ENCODE assay signal across 9 mouse cellular contexts in genomic region chr15:97766594-97767279, GRCm38 (mm10). TPM values are rescaled to one million over a fixed set of nuclear protein-coding genes. Genes with fewer than 3 reads are reported as not detected.
DNase-seq lines count a peak whose midpoint lies in the region; ATAC-seq and TF ChIP-seq lines count a peak whose summit lies in the region.
"Had no signal": no experiment of that assay in that cellular context is flagged by ENCODE, and none has a peak within 500 bp of the region (broad histone marks: within the 10 kb centered on the region; RNA-seq: fewer than 3 reads in every experiment).

No protein-coding gene starts in this region.

- peak; percentile 11; the same call in 1 of the 2 replicates for ATAC-seq in hindbrain, postnatal 0 days
- no peak for ATAC-seq in liver, embryonic 14.5 days (ENCODE audit: insufficient read depth)
- ATAC-seq in erythroid progenitor cell, adult 5-6 weeks (replicated peaks; ENCODE audit: low FRiP score, poor library complexity, severe bottlenecking), result no peak

- H3K27me3 ChIP-seq in heart, adult 2 months (ENCODE audit: control insufficient read depth, insufficient read depth, low read length), result no peaks in the 10 kb centered on the region
- H3K27me3 ChIP-seq in hindbrain, postnatal 0 days (ENCODE audit: insufficient read depth, low read length), result no peaks in the 10 kb centered on the region
- peaks cover 37% of the 10 kb centered on the region for H3K27me3 ChIP-seq in liver, embryonic 14.5 days (ENCODE audit: control insufficient read depth, insufficient read depth, low read length)

- intact Hi-C loops in heart, adult 2 months (cut with DNase I), result no loop called here
- intact Hi-C loops in heart, postnatal 25 days (cut with DNase I), result loop anchor here (2.0 kb wide), 1 partner anchor 48 kb away; no protein-coding TSS in a partner anchor

- peak; percentile 58; the same call in 1 of the 2 replicates for TF ChIP-seq POLR2A in heart, adult 2 months (IDR thresholded peaks at IDR 0.05; ENCODE audit: insufficient read depth, low read depth, low read length)

- TF ChIP-seq CTCF in heart, adult 2 months (IDR thresholded peaks at IDR 0.05), result no peak
- TF ChIP-seq CTCF in hindbrain, postnatal 0 days (IDR thresholded peaks at IDR 0.05; ENCODE audit: low read depth), result no peak
- no peak for TF ChIP-seq CTCF in liver, embryonic 14.5 days (IDR thresholded peaks at IDR 0.05; ENCODE audit: low read depth)

- H3K4me3 ChIP-seq in heart, adult 2 months, result peak overlapping the region; percentile 72
- H3K4me3 ChIP-seq in brown adipose tissue, adult 24 weeks (ENCODE audit: insufficient read depth, low read depth, low read length), result peak overlapping the region; percentile 93
- peak overlapping the region; percentile 51 for H3K4me3 ChIP-seq in hindbrain, postnatal 0 days (ENCODE audit: low read length)
- peak overlapping the region; percentile 28 to 30; a peak in 3 of 4 replicates for H3K4me3 ChIP-seq in liver, embryonic 14.5 days (ENCODE audit: insufficient read depth in 1 of 2, low read depth in 2 of 2, low read length in 2 of 2)

- peak overlapping the region; percentile 97 for H3K27ac ChIP-seq in heart, adult 2 months
- H3K27ac ChIP-seq in brown adipose tissue, adult 24 weeks (replicated peaks; ENCODE audit: low read depth, low read length), result peak overlapping the region; percentile 100
- peak overlapping the region; percentile 78 for H3K27ac ChIP-seq in hindbrain, postnatal 0 days
- H3K27ac ChIP-seq in liver, embryonic 14.5 days, result no peak overlapping the region

- no peaks in the 10 kb centered on the region for H3K9me3 ChIP-seq in hindbrain, postnatal 0 days (ENCODE audit: low read length)
- no peaks in the 10 kb centered on the region for H3K9me3 ChIP-seq in liver, embryonic 14.5 days (ENCODE audit: control insufficient read depth, low read length)
- H3K9me3 ChIP-seq: G1E had no signal

- no peaks in the 10 kb centered on the region for H3K36me3 ChIP-seq in heart, adult 2 months (ENCODE audit: control insufficient read depth, insufficient read depth, low read length)
- no peaks in the 10 kb centered on the region for H3K36me3 ChIP-seq in hindbrain, postnatal 0 days (ENCODE audit: insufficient read depth, low read length)
- no peaks in the 10 kb centered on the region for H3K36me3 ChIP-seq in liver, embryonic 14.5 days (replicated peaks; ENCODE audit: control insufficient read depth, insufficient read depth, low read depth)
- H3K36me3 ChIP-seq: G1E had no signal

- 17% methylated on average over 23 of the region's 23 CpGs for WGBS in heart, adult 2 months
- WGBS in hindbrain, postnatal 0 days, result 3% methylated on average over 23 of the region's 23 CpGs
- WGBS in liver, embryonic 14.5 days (ENCODE audit: insufficient replicate concordance), result 10% methylated on average over 23 of the region's 23 CpGs

- peak overlapping the region; percentile 87 for H3K9ac ChIP-seq in heart, adult 2 months (ENCODE audit: low read depth, low read length)
- peak overlapping the region; percentile 63 for H3K9ac ChIP-seq in hindbrain, postnatal 0 days (replicated peaks; ENCODE audit: low read length)
- H3K9ac ChIP-seq in liver, embryonic 14.5 days (replicated peaks), result no peak overlapping the region

- 0 out of 2 replicates have a peak, but pooled peaks cover 2% of the 10 kb centered on the region for H3K79me2 ChIP-seq in heart, adult 2 months (replicated peaks; ENCODE audit: control insufficient read depth, insufficient read depth, low read length)

- DNase-seq in heart, adult 2 months, result peak; percentile 67 to 70
- no peak for DNase-seq in heart, postnatal 25 days (ENCODE audit: low spot score)
- DNase-seq in hindbrain, postnatal 0 days (ENCODE audit: low spot score), result no peak
- DNase-seq in liver, embryonic 14.5 days (ENCODE audit: low read depth in 3 of 3, low spot score in 3 of 3), result no peak
- DNase-seq in right cerebral cortex, adult 2 months (ENCODE audit: low spot score in 2 of 2), result no peak
- no peak for DNase-seq in layer of hippocampus, postnatal 25 days (ENCODE audit: extremely low spot score in 1 of 2, low spot score in 1 of 2)

- peak overlapping the region; percentile 95 for H3K4me2 ChIP-seq in hindbrain, postnatal 0 days (ENCODE audit: low read depth, low read length)
- H3K4me2 ChIP-seq in liver, embryonic 14.5 days (ENCODE audit: low read depth), result peak overlapping the region; percentile 66; the same call in 1 of the 2 replicates

- no peak for TF ChIP-seq EP300 in heart, adult 2 months (IDR thresholded peaks at IDR 0.05; ENCODE audit: insufficient read depth, low read depth, low read length)
- no peak for TF ChIP-seq EP300 in liver, embryonic 14.5 days (IDR thresholded peaks at IDR 0.05; ENCODE audit: low read depth)

- peaks cover 10% of the 10 kb centered on the region for H3K4me1 ChIP-seq in heart, adult 2 months (ENCODE audit: control insufficient read depth, insufficient read depth, low read length)
- peaks cover 6% of the 10 kb centered on the region; the same call in 1 of the 2 replicates for H3K4me1 ChIP-seq in brown adipose tissue, adult 24 weeks (ENCODE audit: control insufficient read depth, insufficient read depth, insufficient read length, low read length)
- H3K4me1 ChIP-seq in hindbrain, postnatal 0 days (ENCODE audit: insufficient read depth, low read length), result peaks cover 30% of the 10 kb centered on the region
- H3K4me1 ChIP-seq in liver, embryonic 14.5 days (replicated peaks; ENCODE audit: control insufficient read depth in 2 of 2, insufficient read depth in 2 of 2, low read length in 1 of 2), result no peaks in the 10 kb centered on the region

RNA-seq across cellular contexts. Expression of gene Rapgef3, which starts 1.0 kb away (rescaled TPM):
- total RNA-seq in heart, adult 2 months (2021), result 10 to 100 TPM; 21.5 to 27.9 TPM
- polyA plus RNA-seq in heart, adult 2 months (2012; rRNA removed), result 44.4 and 57.0 TPM in 2 replicates
- total RNA-seq in heart, postnatal 25 days (2021), result 10 to 100 TPM; 20.7 to 26.5 TPM
- polyA plus RNA-seq in brown adipose tissue, adult 24 weeks (2012; ENCODE audit: insufficient read depth, insufficient read length, missing spikeins), result 6.1 and 6.6 TPM in 2 replicates
- 26.4 and 41.9 TPM in 2 replicates for total RNA-seq in hindbrain, postnatal 0 days (2014; rRNA removed)
- 10.3 and 12.2 TPM in 2 replicates for polyA plus RNA-seq in hindbrain, postnatal 0 days (2015; fragmentation: Nextera tagmentation; extraction: Ambion mirVana)
- 2.2 and 2.3 TPM in 2 replicates for polyA plus RNA-seq in liver, embryonic 14.5 days (2012; rRNA removed)
- 0.84 and 0.95 TPM in 2 replicates for polyA plus RNA-seq in liver, embryonic 14.5 days (2014; fragmentation: Nextera tagmentation; extraction: Ambion mirVana)
- not detected in 2 replicates for total RNA-seq in erythroid progenitor cell, adult 5-6 weeks (2015; ENCODE audit: low replicate concordance)
- total RNA-seq in erythroid progenitor cell, adult 5-6 weeks (2017; ENCODE audit: low replicate concordance), result 3.9 TPM in 1 of 2 replicates, not detected in the other
- 10 to 100 TPM; 36.3 to 40.3 TPM for total RNA-seq in layer of hippocampus, postnatal 25 days (2021)

RNA-seq across cellular contexts. Expression of gene Slc48a1, which starts 11.6 kb away (rescaled TPM):
- total RNA-seq in heart, adult 2 months (2021), result 10 to 100 TPM; 72.7 to 73.0 TPM
- polyA plus RNA-seq in heart, adult 2 months (2012; rRNA removed), result 82.8 and 85.3 TPM in 2 replicates
- total RNA-seq in heart, postnatal 25 days (2021), result 10 to 100 TPM; 76.5 to 83.0 TPM
- polyA plus RNA-seq in brown adipose tissue, adult 24 weeks (2012; ENCODE audit: insufficient read depth, insufficient read length, missing spikeins), result 70.5 and 79.9 TPM in 2 replicates
- total RNA-seq in hindbrain, postnatal 0 days (2014; rRNA removed), result 84.4 and 89.3 TPM in 2 replicates
- 140 and 152 TPM in 2 replicates for polyA plus RNA-seq in hindbrain, postnatal 0 days (2015; fragmentation: Nextera tagmentation; extraction: Ambion mirVana)
- 35.0 and 47.8 TPM in 2 replicates for polyA plus RNA-seq in liver, embryonic 14.5 days (2012; rRNA removed)
- polyA plus RNA-seq in liver, embryonic 14.5 days (2014; fragmentation: Nextera tagmentation; extraction: Ambion mirVana), result 73.9 and 74.7 TPM in 2 replicates
- total RNA-seq in erythroid progenitor cell, adult 5-6 weeks (2015; ENCODE audit: low replicate concordance), result 122 and 124 TPM in 2 replicates
- 74.2 and 96.2 TPM in 2 replicates for total RNA-seq in erythroid progenitor cell, adult 5-6 weeks (2017; ENCODE audit: low replicate concordance)
- total RNA-seq in layer of hippocampus, postnatal 25 days (2021), result 100 to 1,000 TPM; 151 to 169 TPM

RNA-seq across cellular contexts. Expression of gene Endou, which starts 35.6 kb away (rescaled TPM):
- total RNA-seq in heart, adult 2 months (2021), result 1 to 10 TPM; 1.1 to 1.2 TPM
- polyA plus RNA-seq in heart, adult 2 months (2012; rRNA removed), result 2.4 TPM in 2 replicates
- 1 to 10 TPM; 1.4 to 1.8 TPM for total RNA-seq in heart, postnatal 25 days (2021)
- 0.63 and 2.0 TPM in 2 replicates for polyA plus RNA-seq in brown adipose tissue, adult 24 weeks (2012; ENCODE audit: insufficient read depth, insufficient read length, missing spikeins)
- 0.10 TPM in 1 of 2 replicates, not detected in the other for total RNA-seq in hindbrain, postnatal 0 days (2014; rRNA removed)
- polyA plus RNA-seq in hindbrain, postnatal 0 days (2015; fragmentation: Nextera tagmentation; extraction: Ambion mirVana), result 0.44 and 0.49 TPM in 2 replicates
- polyA plus RNA-seq in liver, embryonic 14.5 days (2012; rRNA removed), result 0.01 and 0.02 TPM in 2 replicates
- not detected in 2 replicates for polyA plus RNA-seq in liver, embryonic 14.5 days (2014; fragmentation: Nextera tagmentation; extraction: Ambion mirVana)
- total RNA-seq in erythroid progenitor cell, adult 5-6 weeks (2015; ENCODE audit: low replicate concordance), result 3.8 TPM in 1 of 2 replicates, not detected in the other
- total RNA-seq in erythroid progenitor cell, adult 5-6 weeks (2017; ENCODE audit: low replicate concordance), result not detected in 2 replicates
- total RNA-seq in layer of hippocampus, postnatal 25 days (2021), result under 1 TPM; 0.59 to 0.71 TPM
- polyA plus RNA-seq: G1E had no signal

Comparison
In these comparisons a context has a peak if more than half of its experiments do, and no peak if none do; other contexts are left out.
1. DNase-seq: peak in heart, adult 2 months (2 of 2); none in heart, postnatal 25 days (single experiment), hindbrain, postnatal 0 days (single experiment), liver, embryonic 14.5 days (0 of 3), right cerebral cortex, adult 2 months (0 of 2) and layer of hippocampus, postnatal 25 days (0 of 2).
2. H3K4me3 ChIP-seq: peak in every context shown above with its lines; median percentile 93 in brown adipose tissue, adult 24 weeks; 72 in heart, adult 2 months; 51 in hindbrain, postnatal 0 days; 29 in liver, embryonic 14.5 days.